In the genomic region with DNA sequence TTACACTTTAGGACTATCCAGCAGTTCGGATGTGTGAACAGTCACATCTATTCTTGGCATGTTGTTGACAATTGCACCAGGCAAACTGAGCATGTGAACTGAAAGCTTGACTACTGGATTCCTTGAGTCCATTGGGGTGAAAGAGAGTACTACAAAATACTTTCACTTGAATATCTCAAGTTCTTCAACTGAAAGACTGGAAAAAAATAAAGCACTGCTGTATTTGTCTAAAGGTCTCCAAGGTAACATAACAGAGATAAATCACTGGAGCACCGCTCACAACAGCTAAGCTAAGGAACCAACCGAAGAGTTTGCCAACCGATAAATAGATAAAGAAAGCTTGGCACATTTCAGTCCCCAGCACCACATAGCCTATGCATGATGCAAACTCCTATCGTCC, we compare ENCODE assay signal across 30 mouse cellular contexts.
"Had no signal": no experiment of that assay in that cellular context is flagged by ENCODE, and none has a peak within 500 bp of the region (broad histone marks: within the 10 kb centered on the region; RNA-seq: fewer than 3 reads in every experiment).

No protein-coding gene starts in this region.

- H3K4me3 ChIP-seq: left cerebral cortex, adult 2 months; limb, embryonic 10.5 days; limb, embryonic 12.5 days; limb, embryonic 13.5 days; limb, embryonic 15.5 days; liver, embryonic 12.5 days; liver, embryonic 13.5 days; liver, embryonic 15.5 days; lung, embryonic 15.5 days; megakaryocyte, embryonic 14.5 days; midbrain, embryonic 10.5 days; midbrain, embryonic 12.5 days; midbrain, embryonic 13.5 days; midbrain, embryonic 15.5 days; myocyte; neural tube, embryonic 12.5 days; neural tube, embryonic 13.5 days had no signal

- H3K9me3 ChIP-seq: limb, embryonic 10.5 days; limb, embryonic 12.5 days; limb, embryonic 13.5 days; limb, embryonic 15.5 days; liver, embryonic 12.5 days; liver, embryonic 13.5 days; liver, embryonic 15.5 days; lung, embryonic 15.5 days; megakaryocyte, embryonic 14.5 days; midbrain, embryonic 10.5 days; midbrain, embryonic 12.5 days; midbrain, embryonic 13.5 days; midbrain, embryonic 15.5 days; neural tube, embryonic 12.5 days; neural tube, embryonic 13.5 days had no signal

- DNase-seq: layer of hippocampus, postnatal 36 days; left cerebral cortex, postnatal 4 days; liver; liver, embryonic 13.5 days; liver, postnatal 0 days; lung, adult 2 months; lung, embryonic 14.5 days; lung, postnatal 14 days; midbrain, embryonic 14.5 days had no signal

- H3K4me1 ChIP-seq: limb, embryonic 10.5 days; limb, embryonic 12.5 days; limb, embryonic 13.5 days; limb, embryonic 15.5 days; liver, embryonic 12.5 days; liver, embryonic 13.5 days; liver, embryonic 15.5 days; lung, embryonic 15.5 days; midbrain, embryonic 10.5 days; midbrain, embryonic 12.5 days; midbrain, embryonic 13.5 days; midbrain, embryonic 15.5 days; neural tube, embryonic 12.5 days; neural tube, embryonic 13.5 days had no signal

- H3K27me3 ChIP-seq: limb, embryonic 12.5 days; limb, embryonic 13.5 days; limb, embryonic 15.5 days; liver, embryonic 12.5 days; liver, embryonic 13.5 days; liver, embryonic 15.5 days; lung, embryonic 15.5 days; megakaryocyte, embryonic 14.5 days; midbrain, embryonic 12.5 days; midbrain, embryonic 13.5 days; midbrain, embryonic 15.5 days; neural tube, embryonic 12.5 days; neural tube, embryonic 13.5 days had no signal

- H3K27ac ChIP-seq: left cerebral cortex, adult 2 months; limb, embryonic 10.5 days; limb, embryonic 12.5 days; limb, embryonic 13.5 days; limb, embryonic 15.5 days; liver, embryonic 12.5 days; liver, embryonic 13.5 days; liver, embryonic 14.5 days; liver, embryonic 15.5 days; lung, embryonic 15.5 days; macrophage; midbrain, embryonic 10.5 days; midbrain, embryonic 12.5 days; midbrain, embryonic 13.5 days; midbrain, embryonic 15.5 days; neural tube, embryonic 12.5 days; neural tube, embryonic 13.5 days had no signal

- H3K36me3 ChIP-seq: limb, embryonic 10.5 days; limb, embryonic 12.5 days; limb, embryonic 13.5 days; limb, embryonic 15.5 days; liver, embryonic 12.5 days; liver, embryonic 13.5 days; liver, embryonic 15.5 days; lung, embryonic 15.5 days; midbrain, embryonic 10.5 days; midbrain, embryonic 12.5 days; midbrain, embryonic 13.5 days; midbrain, embryonic 15.5 days; neural tube, embryonic 12.5 days; neural tube, embryonic 13.5 days had no signal

- ATAC-seq: liver, embryonic 12.5 days; liver, postnatal 0 days; midbrain, embryonic 13.5 days; midbrain, embryonic 15.5 days; midbrain, embryonic 16.5 days had no signal

- H3K4me2 ChIP-seq: limb, embryonic 12.5 days; limb, embryonic 13.5 days; limb, embryonic 15.5 days; liver, embryonic 11.5 days; liver, embryonic 12.5 days; liver, embryonic 13.5 days; liver, embryonic 15.5 days; lung, embryonic 14.5 days; lung, embryonic 15.5 days; midbrain, embryonic 11.5 days; midbrain, embryonic 12.5 days; midbrain, embryonic 13.5 days; midbrain, embryonic 15.5 days; neural tube, embryonic 12.5 days; neural tube, embryonic 13.5 days had no signal

- H3K9ac ChIP-seq: limb, embryonic 12.5 days; limb, embryonic 13.5 days; limb, embryonic 15.5 days; liver, embryonic 12.5 days; liver, embryonic 13.5 days; liver, embryonic 14.5 days; liver, embryonic 15.5 days; liver, postnatal 0 days; lung, embryonic 14.5 days; lung, embryonic 15.5 days; midbrain, embryonic 12.5 days; midbrain, embryonic 13.5 days; midbrain, embryonic 15.5 days; neural tube, embryonic 12.5 days; neural tube, embryonic 13.5 days had no signal
